Mouse (Mus musculus) small intestine, adult 2 months (tissue): Measurements from ENCODE around the gene Dnaaf2. TPM values are rescaled to one million over a fixed set of nuclear protein-coding genes. Genes with fewer than 3 reads are reported as not detected.

ENCODE experiments used
- H3K27ac ChIP-seq: fragments of 200-500 bp; 2 replicates; pipeline ENCODE4 v1.5.1; 2012; ENCODE audit warnings: low read depth, low read length, control low read depth, inconsistent platforms; ENCODE audit not compliant: insufficient read depth
- H3K27me3 ChIP-seq: fragments of 200-500 bp; 2 replicates; pipeline ENCODE4 v1.6.1; 2012; ENCODE audit warnings: mild to moderate bottlenecking, moderate library complexity, low read length, inconsistent platforms; ENCODE audit not compliant: control insufficient read depth, insufficient read depth
- H3K36me3 ChIP-seq: fragments of 200-500 bp; 2 replicates; pipeline ENCODE4 v1.6.1; 2012; ENCODE audit warnings: mild to moderate bottlenecking, low read length, control low read depth, inconsistent platforms; ENCODE audit not compliant: control insufficient read depth, insufficient read depth
- H3K4me1 ChIP-seq: fragments of 200-500 bp; 2 replicates; pipeline ENCODE4 v1.6.1; 2012; ENCODE audit warnings: low read length, inconsistent platforms, mixed read lengths; ENCODE audit not compliant: control insufficient read depth, insufficient read depth, insufficient read length
- H3K4me3 ChIP-seq: fragments of 200-500 bp; 2 replicates; pipeline ENCODE4 v1.5.1; 2012; ENCODE audit warnings: low read depth, mild to moderate bottlenecking, control low read depth, inconsistent platforms, low read length, moderate library complexity
- CTCF ChIP-seq: fragments of 200-500 bp; IDR thresholded peaks from 2 replicates; pipeline ENCODE4 v1.5.1; 2012; ENCODE audit warnings: low read depth, mild to moderate bottlenecking, control low read depth, inconsistent platforms, low read length, moderate library complexity, mixed read lengths; ENCODE audit not compliant: insufficient replicate concordance, insufficient read length; ENCODE audit errors: extremely low read depth
- POLR2A ChIP-seq: fragments of 200-500 bp; IDR thresholded peaks from 2 replicates; pipeline ENCODE4 v1.6.1; 2012; ENCODE audit warnings: low read depth, mild to moderate bottlenecking, control low read depth, inconsistent platforms, low read length, moderate library complexity
- WGBS: fragments of 180-500 bp; shearing (Covaris S2); methylation state at CpG from one replicate; pipeline ENCODE4 v1.1.7; 2018; 5-methylcytosine and 5-hydroxymethylcytosine counted together
- polyA plus RNA-seq: library from polyadenylated mRNA; depleted of rRNA; stranded (reverse); fragments of >200 nt; gene quantifications from 2 replicates; pipeline ENCODE4 v1.2.3, GENCODE M21; 2012; rRNA removed

Gene Dnaaf2
- polyA plus RNA-seq, 1 experiment: 0.93 TPM

DNA sequence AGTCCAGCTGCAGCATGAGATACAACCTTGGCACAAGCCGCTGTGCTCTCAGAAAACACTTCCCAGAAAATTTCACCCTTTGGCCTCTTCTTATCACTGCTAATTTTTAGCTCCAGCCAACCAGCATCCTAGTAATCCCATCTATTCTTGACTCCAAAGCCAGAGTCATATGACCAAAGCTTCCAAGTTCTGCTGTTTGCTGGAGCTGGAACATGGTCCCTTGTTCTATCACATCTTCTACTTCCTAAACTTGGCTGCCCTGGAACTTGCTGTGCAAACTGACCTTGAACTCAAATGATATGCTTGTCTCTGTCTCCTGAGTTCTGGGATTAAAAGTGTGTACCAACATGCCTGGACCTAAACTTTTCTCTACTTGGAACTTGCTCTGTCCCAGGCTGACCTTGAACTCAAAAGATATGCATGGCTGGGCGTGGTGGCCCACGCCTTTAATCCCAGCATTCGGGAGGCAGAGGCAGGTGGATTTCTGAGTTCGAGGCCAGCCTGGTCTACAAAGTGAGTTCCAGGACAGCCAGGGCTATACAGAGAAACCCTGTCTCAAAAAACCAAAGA, 51.0 kb downstream of the Dnaaf2 start:
- no peaks in the 10 kb centered on the region; the same call in 1 of the 2 replicates for H3K27me3 ChIP-seq
- TF ChIP-seq CTCF (no peak), POLR2A (no peak)
- no peak overlapping the region for H3K4me3 ChIP-seq
- H3K4me1 ChIP-seq: no peaks in the 10 kb centered on the region
- H3K27ac ChIP-seq: no peak overlapping the region
- WGBS: 70% methylated on average over 5 of the region's 5 CpGs
- H3K36me3 ChIP-seq: no peaks in the 10 kb centered on the region

DNA sequence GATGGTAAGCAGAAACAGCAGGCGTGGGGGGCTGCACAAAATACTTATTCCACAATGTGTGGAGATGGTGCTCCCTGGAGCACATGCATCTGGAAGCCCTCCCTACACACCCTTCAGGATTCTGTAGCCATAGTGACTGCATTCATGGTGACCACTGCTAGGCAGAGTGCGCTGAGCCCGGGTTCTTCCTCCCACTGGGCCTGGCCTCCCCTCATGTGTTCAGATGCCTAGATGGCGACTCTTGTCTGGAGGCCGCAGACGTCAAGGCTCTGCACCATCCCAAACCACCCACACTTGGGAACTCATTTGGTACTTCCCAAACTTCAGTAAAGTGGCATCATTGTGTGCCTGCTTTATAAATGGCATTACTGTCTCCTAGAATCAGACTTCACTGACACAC, 54.8 kb downstream of the Dnaaf2 start:
- TF ChIP-seq POLR2A (no peak), CTCF (no peak)
- Histone ChIP-seq H3K4me1 (no peaks in the 10 kb centered on the region), H3K36me3 (no peaks in the 10 kb centered on the region), H3K27ac (no peak overlapping the region), H3K4me3 (no peak overlapping the region), H3K27me3 (no peaks in the 10 kb centered on the region)
- WGBS: 83% methylated on average over 6 of the region's 6 CpGs

DNA sequence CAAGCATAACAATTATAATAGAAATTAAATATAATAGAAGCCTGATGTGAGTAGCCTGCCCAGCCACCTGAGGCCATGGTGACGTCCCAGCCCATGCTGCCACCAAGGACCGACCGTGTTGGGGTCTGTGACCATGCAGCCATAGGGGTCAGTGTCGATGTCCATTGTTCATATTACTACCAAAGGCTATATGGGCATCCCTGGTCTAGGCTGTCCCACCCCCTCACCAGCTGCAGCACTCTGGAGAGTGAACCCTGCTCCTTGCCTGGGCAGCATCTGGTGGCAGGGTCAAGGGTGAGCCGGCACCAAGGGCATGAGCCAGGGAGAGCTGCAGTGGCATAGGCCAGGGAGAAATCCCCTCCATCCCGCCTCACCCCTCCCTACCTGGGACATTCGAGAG, 58.4 kb downstream of the Dnaaf2 start:
- H3K27ac ChIP-seq: no peak overlapping the region
- H3K36me3 ChIP-seq: no peaks in the 10 kb centered on the region
- H3K4me3 ChIP-seq: no peak overlapping the region
- H3K4me1 ChIP-seq: no peaks in the 10 kb centered on the region
- no peaks in the 10 kb centered on the region for H3K27me3 ChIP-seq
- 85% methylated on average over 7 of the region's 7 CpGs for WGBS
- TF ChIP-seq POLR2A: no peak
- no peak for TF ChIP-seq CTCF

DNA sequence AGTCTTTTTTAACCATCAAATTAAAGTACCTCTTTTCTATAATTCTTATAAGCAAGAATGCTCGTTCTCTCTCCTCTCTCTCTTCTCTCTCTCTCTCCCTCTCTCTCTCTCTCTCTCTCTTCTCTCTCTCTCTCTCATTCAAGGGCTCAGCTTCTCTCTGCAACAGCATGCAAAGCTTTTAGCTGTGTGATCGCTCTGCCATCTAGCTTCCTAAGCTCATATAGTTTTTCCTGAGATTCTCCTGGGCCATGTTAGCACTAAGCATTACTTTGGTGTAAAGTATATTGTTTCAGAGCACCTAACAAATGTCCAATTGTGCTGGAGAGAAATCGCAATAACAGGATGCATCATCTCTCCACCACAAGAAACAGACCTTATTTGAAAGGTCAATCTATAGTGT, 59.0 kb downstream of the Dnaaf2 start:
- no peaks in the 10 kb centered on the region for H3K36me3 ChIP-seq
- WGBS: 89% methylated on average over 3 of the region's 3 CpGs

More for the DNA sequence above, 59.0 kb downstream of the Dnaaf2 start:
- H3K4me3 ChIP-seq: no peak overlapping the region
- H3K4me1 ChIP-seq: no peaks in the 10 kb centered on the region
- no peak overlapping the region for H3K27ac ChIP-seq
- H3K27me3 ChIP-seq: no peaks in the 10 kb centered on the region
- TF ChIP-seq CTCF (no peak), POLR2A (no peak)

Other genes starting within 250 kb of the Dnaaf2 start
- 1,257 and 1,611 TPM in 2 replicates for gene Rps29, start 39.2 kb downstream of the Dnaaf2 start, polyA plus RNA-seq
- 0.60 and 0.90 TPM in 2 replicates for gene Lrr1, start 29.6 kb downstream of the Dnaaf2 start, polyA plus RNA-seq
- gene Rpl36al, start 14.3 kb downstream of the Dnaaf2 start, polyA plus RNA-seq: 59.3 and 66.4 TPM in 2 replicates
- gene Mgat2, start 14.3 kb downstream of the Dnaaf2 start, polyA plus RNA-seq: 19.1 and 20.6 TPM in 2 replicates
- 0.51 and 1.6 TPM in 2 replicates for gene Gm49383, start 1.3 kb downstream of the Dnaaf2 start, polyA plus RNA-seq
- gene Gm49384, start 5.8 kb upstream of the Dnaaf2 start, polyA plus RNA-seq: not detected in 2 replicates
- 0.95 and 3.4 TPM in 2 replicates for gene Pole2, start 29.8 kb upstream of the Dnaaf2 start, polyA plus RNA-seq
- gene Klhdc1, start 42.7 kb upstream of the Dnaaf2 start, polyA plus RNA-seq: 0.08 and 2.6 TPM in 2 replicates
- gene Klhdc2, start 98.3 kb upstream of the Dnaaf2 start, polyA plus RNA-seq: 18.9 and 22.6 TPM in 2 replicates
- gene Nemf, start 158.7 kb upstream of the Dnaaf2 start, polyA plus RNA-seq: 0.20 and 0.71 TPM in 2 replicates
- gene Arf6, start 173.7 kb upstream of the Dnaaf2 start, polyA plus RNA-seq: 223 and 652 TPM in 2 replicates
- gene Gm9887, start 174.0 kb upstream of the Dnaaf2 start, polyA plus RNA-seq: 1.9 and 5.4 TPM in 2 replicates